Mouse (Mus musculus) urinary bladder, postnatal 14 days (tissue): ENCODE data around the gene Abcb5.
"Not testable (repeated sequence)": the region's sequence is repeated elsewhere in the genome, so short reads cannot be mapped to it uniquely, and the experiment has no call there.

Source experiments
- DNase-seq: peaks from one replicate; pipeline ENCODE4 v3.0.0; 2021; ENCODE audit warnings: low spot score

Abcb5 gene

GRCm38 (mm10) chr12:118966321-118966720, at the start of gene Abcb5:
Gene Abcb5, minus strand, starts transcription at chr12:118966421.
- DNase-seq, result no peak

GRCm38 (mm10) chr12:118999230-118999629, 33.0 kb upstream of the Abcb5 start:
- no peak for DNase-seq

GRCm38 (mm10) chr12:118994328-118995166, 28.3 kb upstream of the Abcb5 start:
- no peak for DNase-seq

- no peak for DNase-seq
These were observed 18.6 kb upstream of the Abcb5 start for GRCm38 (mm10) chr12:118984852-118985251.

- peak; percentile 67 for DNase-seq
These were observed 35.6 kb downstream of the Abcb5 start for GRCm38 (mm10) chr12:118930386-118931318.

GRCm38 (mm10) chr12:118926813-118927281, 39.4 kb downstream of the Abcb5 start:
- no peak for DNase-seq

GRCm38 (mm10) chr12:118923874-118924273, 42.3 kb downstream of the Abcb5 start:
- not testable (repeated sequence) for DNase-seq

- no peak for DNase-seq
These were observed 48.5 kb downstream of the Abcb5 start for GRCm38 (mm10) chr12:118917771-118918170.

GRCm38 (mm10) chr12:118910360-118910759, 55.9 kb downstream of the Abcb5 start:
- DNase-seq, result no peak

- no peak for DNase-seq
These were observed 64.0 kb downstream of the Abcb5 start for GRCm38 (mm10) chr12:118902249-118902648.

GRCm38 (mm10) chr12:118887964-118888363, 78.3 kb downstream of the Abcb5 start:
- peak; percentile 44 for DNase-seq

GRCm38 (mm10) chr12:118882790-118883189, 83.4 kb downstream of the Abcb5 start:
- DNase-seq, result no peak

- no peak for DNase-seq
These were observed 93.5 kb downstream of the Abcb5 start for GRCm38 (mm10) chr12:118872673-118873072.

GRCm38 (mm10) chr12:118856151-118856550, 110.1 kb downstream of the Abcb5 start:
- DNase-seq, result no peak

GRCm38 (mm10) chr12:118854831-118855453, 111.3 kb downstream of the Abcb5 start:
- DNase-seq, result peak; percentile 63

- no peak for DNase-seq
These were observed 111.8 kb downstream of the Abcb5 start for GRCm38 (mm10) chr12:118854401-118854800.

- DNase-seq, result no peak
These were observed 112.9 kb downstream of the Abcb5 start for GRCm38 (mm10) chr12:118853331-118853730.

- DNase-seq, result no peak
These were observed 115.3 kb downstream of the Abcb5 start for GRCm38 (mm10) chr12:118850851-118851410.

- DNase-seq, result no peak
These were observed 116.2 kb downstream of the Abcb5 start for GRCm38 (mm10) chr12:118849996-118850395.

GRCm38 (mm10) chr12:118849203-118849861, 116.9 kb downstream of the Abcb5 start:
- no peak for DNase-seq
